Mouse (Mus musculus) heart, postnatal 0 days (tissue): ENCODE data around the gene Traf4.

Experiments
- CTCF ChIP-seq: IDR thresholded peaks from 2 replicates; pipeline ENCODE4 v1.5.1; 2016; ENCODE audit warnings: antibody characterized with exemption, control low read depth, low read depth
- EP300 ChIP-seq: IDR thresholded peaks from 2 replicates; pipeline ENCODE4 v1.6.1; 2016; ENCODE audit warnings: antibody characterized with exemption, low read depth

DNA sequence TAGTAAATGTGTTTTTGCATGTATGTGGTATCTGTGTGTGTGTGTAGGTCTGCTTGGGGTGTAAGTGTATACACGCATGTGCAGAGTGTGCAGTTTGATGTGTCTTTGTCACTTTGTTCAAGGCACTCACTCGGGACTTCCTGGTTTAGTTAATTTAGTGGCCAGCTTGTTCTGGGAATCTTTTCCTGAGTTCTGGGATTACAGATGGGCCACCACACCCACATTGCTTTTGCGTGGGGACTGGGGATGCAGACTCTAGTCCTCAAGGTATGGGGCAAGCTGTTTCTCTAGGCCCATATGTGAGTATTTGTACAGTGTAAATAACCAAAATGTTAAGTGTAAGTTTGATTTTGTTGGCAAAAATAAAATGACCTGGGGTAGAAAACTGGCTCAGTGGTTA, 31.0 kb downstream of the Traf4 start:
- TF ChIP-seq CTCF, result no peak
- no peak for TF ChIP-seq EP300
